Mouse (Mus musculus): ENCODE measurements around the gene Ppp1r14b.

DNA sequence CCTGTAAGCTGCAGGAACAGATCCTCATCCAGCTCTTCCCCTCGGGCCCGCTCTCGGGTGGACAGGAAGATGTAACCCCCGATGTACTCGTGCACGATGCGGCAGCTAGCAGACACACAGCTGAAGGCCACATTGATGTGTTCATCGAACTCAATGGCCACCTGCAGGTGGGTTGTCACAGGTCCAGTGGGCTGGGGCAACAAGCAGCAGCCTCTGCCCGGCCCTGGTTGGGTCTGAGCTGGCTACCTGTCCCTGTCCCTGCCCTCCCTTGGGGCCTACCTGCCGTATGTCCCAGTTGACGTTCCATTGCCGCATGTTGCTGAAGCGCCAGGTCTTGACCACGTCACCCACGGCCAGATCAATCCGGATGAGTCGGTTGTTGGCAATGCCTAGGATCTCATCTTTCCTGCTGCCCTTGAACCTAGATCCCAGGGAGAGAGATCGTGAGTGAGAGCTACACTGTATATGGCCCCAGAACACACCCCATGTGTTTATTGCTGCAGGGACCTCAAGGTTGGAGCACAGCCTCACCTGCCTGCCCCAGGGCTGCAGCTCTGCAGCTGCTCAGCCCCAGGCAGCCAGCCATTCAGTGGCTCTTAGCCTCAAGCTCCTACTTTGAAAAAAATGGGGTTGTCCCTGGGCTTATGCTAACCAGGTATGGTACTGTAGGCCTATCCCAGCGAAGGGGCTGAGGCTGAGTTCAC, 24.7 kb downstream of the Ppp1r14b start:
- TF ChIP-seq CTCF (IDR thresholded peaks at IDR 0.05): no peak
- no peak for TF ChIP-seq EP300 (IDR thresholded peaks at IDR 0.05)

Data from lung, postnatal 0 days (tissue).